Mouse (Mus musculus) lung, postnatal 10 days (tissue): ENCODE results near the gene Olfr804.

Experiments
- DNase-seq: peaks from one replicate; pipeline ENCODE4 v3.0.0; 2021

Gene Olfr804

DNA sequence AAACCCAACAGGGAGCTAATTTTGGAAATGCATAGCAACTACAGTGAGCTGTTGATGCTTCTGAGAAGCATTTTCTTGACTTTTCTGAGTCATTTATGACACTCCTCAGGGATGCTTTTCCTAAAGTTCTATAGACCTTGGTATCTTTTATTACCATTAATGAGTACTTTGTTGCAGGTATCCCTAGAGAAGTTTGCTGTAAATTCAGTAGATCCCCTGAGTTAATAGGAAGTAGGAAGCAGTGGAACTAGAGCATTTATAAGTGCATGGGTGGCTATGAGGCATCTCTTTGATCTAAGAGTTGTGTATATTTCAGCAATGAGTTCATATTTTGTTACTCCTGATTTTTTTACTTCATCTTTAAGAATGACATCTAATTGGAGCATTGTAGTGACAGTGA is at the start of gene Olfr804:
Gene Olfr804 (plus strand): TSS at position 301 of the 400 bp plus-strand sequence.
- no peak for DNase-seq

DNA sequence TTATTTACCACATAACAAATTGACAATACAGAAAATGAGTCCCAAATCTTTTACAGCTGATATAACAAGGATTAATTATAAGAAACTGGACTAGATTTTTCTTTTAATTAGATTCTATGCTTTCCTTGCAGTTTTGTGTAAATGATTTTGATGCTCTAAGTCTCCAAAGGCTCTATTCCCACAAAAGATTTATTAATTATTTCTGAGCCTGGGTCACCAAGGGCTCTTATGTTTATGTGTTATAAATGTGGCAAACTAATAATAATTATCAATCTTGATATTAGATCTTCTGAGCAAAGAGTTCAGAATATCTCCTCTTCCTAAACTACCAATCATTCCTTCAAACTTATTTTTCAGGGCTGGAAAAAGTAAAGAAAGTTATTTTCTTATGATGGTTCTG is 45.6 kb upstream of the Olfr804 start, which contains the start of gene Olfr800:
Gene Olfr800 (plus strand): TSS at position 301 of the 400 bp plus-strand sequence.
- DNase-seq: no peak

DNA sequence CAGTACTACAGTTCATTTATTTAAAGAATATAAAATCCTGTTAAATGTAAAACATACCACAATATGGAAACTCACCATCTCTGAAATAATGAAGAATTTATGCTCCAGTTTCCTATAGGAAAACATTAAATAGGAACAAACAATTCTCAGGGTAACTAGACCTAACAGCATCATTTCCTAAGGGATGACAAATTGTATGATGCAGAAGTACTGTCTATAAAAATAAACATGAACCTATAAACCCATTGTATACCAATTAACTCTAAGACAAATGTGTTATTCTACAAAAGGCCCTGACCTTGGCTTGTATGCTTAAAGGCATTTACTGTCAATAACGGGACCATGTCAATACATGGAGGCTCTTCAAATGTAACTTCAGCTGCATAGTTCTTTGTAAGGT is 29.2 kb upstream of the Olfr804 start, which contains the start of gene Olfr801:
Gene Olfr801 (minus strand): TSS at position 101 of the 400 bp plus-strand sequence.
- no peak for DNase-seq

DNA sequence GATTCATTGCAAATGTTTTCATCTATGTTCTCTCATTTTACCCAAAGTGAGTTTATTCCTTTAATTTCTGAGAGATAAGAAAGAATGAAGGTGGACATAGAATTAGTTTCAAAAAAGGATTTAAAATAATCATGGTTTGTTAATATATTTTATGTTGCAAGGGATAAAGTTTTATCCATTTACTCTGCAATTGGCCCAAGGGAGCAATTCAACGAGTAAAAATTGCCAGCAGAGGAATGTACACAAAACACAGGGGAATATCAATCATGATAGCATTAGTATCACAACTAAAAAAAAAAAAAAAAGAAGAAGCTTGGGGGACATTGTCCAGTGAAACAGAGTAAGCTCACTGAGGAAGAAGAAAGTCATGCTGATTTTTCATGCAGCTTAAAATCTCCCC is 14.9 kb upstream of the Olfr804 start, which contains the start of gene Olfr802:
Gene Olfr802 (minus strand): TSS at position 101 of the 400 bp plus-strand sequence.
- no peak for DNase-seq

DNA sequence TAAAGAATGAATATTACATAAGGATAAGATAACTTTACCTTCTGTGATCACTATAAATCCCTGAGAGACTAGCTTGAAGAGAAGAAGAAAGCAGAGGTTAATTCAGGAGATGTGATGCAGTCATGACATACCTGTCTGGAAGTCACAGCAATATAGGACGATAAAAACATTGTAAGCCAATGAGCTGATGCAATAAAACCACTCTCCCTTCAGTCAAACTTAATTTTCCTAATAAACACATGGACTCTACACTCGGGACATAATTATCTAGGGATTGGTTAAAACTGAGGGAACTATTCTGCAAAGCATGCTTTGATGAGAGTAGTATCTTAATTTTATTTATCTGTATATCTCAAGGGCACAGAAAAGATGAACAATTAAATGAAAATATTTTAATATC is 8.8 kb upstream of the Olfr804 start, which contains the start of gene Olfr803:
Gene Olfr803 (minus strand): TSS at position 101 of the 400 bp plus-strand sequence.
- DNase-seq: no peak

GRCm38 (mm10) chr10:129729275-129729674 is 26.3 kb downstream of the Olfr804 start, which contains the start of gene Olfr805:
Olfr805 (minus strand) TSS chr10:129729375.
- no peak for DNase-seq

- DNase-seq: no peak
Observed at GRCm38 (mm10) chr10:129741821-129742220, 38.8 kb downstream of the Olfr804 start, which contains the start of gene Olfr806. Olfr806 (minus strand) TSS chr10:129741921.

- DNase-seq: no peak
Observed at GRCm38 (mm10) chr10:129757693-129758092, 54.7 kb downstream of the Olfr804 start, which contains the start of gene Olfr807. Olfr807 (minus strand) TSS chr10:129757793.
